Mouse (Mus musculus) liver, adult 2 months (tissue): ENCODE results near the gene Slc44a4.

Experiments used
- CTCF ChIP-seq: fragments of 200-500 bp; IDR thresholded peaks from 2 replicates; pipeline ENCODE4 v1.5.1; 2011; ENCODE audit warnings: low read depth, low read length, control low read depth
- POLR2A ChIP-seq: fragments of 200-500 bp; IDR thresholded peaks from 2 replicates; pipeline ENCODE4 v1.6.1; 2011; ENCODE audit warnings: low read length, control low read depth; ENCODE audit not compliant: insufficient read depth; ENCODE audit errors: extremely low read depth

DNA sequence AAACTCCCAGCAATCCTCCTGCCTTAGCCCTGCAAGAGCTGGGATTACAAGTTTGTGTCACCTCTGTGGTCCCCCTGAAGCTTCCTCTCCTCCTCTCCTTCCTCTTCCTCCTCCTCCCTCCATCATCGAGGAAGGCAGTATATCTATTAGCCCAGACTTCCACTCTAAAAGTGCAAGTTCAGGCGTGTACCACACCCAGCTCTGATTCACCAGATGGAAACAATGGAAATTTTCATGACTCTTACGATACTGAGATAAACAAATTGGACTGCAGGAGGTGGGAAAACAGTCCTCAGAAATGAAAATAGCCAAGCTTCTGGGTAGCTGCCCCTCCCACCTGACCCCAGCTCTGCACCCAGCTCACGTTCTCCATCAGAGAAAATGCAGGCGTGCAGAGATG is 51.4 kb downstream of the Slc44a4 start:
- no peak for TF ChIP-seq CTCF
- no peak for TF ChIP-seq POLR2A
